Mouse (Mus musculus): ENCODE results near the gene Rgl1. TPM values are rescaled to one million over a fixed set of nuclear protein-coding genes. Genes with fewer than 3 reads are reported as not detected.

Rgl1 gene
- polyA plus RNA-seq, 1 experiment, result 7.6 TPM

- Histone ChIP-seq H3K79me2 (ENCODE audit: control insufficient read depth, insufficient read depth) (no peaks in the 10 kb centered on the region), H3K27me3 (ENCODE audit: control insufficient read depth, insufficient read depth, insufficient read length) (no peaks in the 10 kb centered on the region), H3K79me3 (ENCODE audit: low read depth) (peaks cover 4% of the 10 kb centered on the region), H3K4me3 (ENCODE audit: insufficient read depth, poor library complexity, severe bottlenecking) (no peak overlapping the region), H3ac (ENCODE audit: control insufficient read depth, insufficient read length, low read depth) (no peak overlapping the region), H3K36me3 (ENCODE audit: control insufficient read depth, insufficient read depth) (no peaks in the 10 kb centered on the region)
- TF ChIP-seq FOSL1 (IDR thresholded peaks at IDR 0.05; ENCODE audit: insufficient read depth, low read length, poor library complexity, severe bottlenecking), result no peak
Observed at GRCm38 (mm10) chr1:152622765-152623211, 143.4 kb downstream of the Rgl1 start.

GRCm38 (mm10) chr1:152621624-152622023, 144.5 kb downstream of the Rgl1 start:
- TF ChIP-seq MYOD1 (IDR thresholded peaks at IDR 0.05; ENCODE audit: control insufficient read depth, insufficient read length, low read depth) (no peak), CEBPB (IDR thresholded peaks at IDR 0.05; ENCODE audit: low read depth) (peak; percentile 21), MAX (IDR thresholded peaks at IDR 0.05) (no peak), CTCF (IDR thresholded peaks at IDR 0.05; ENCODE audit: control insufficient read depth, insufficient read depth, insufficient read length) (no peak), USF1 (IDR thresholded peaks at IDR 0.05; ENCODE audit: low read depth) (no peak), MYOG (IDR thresholded peaks at IDR 0.05; ENCODE audit: control insufficient read depth, extremely low read depth, insufficient read length) (no peak), FOSL1 (IDR thresholded peaks at IDR 0.05; ENCODE audit: insufficient read depth, low read length, poor library complexity, severe bottlenecking) (no peak)
- H3K27me3 ChIP-seq (ENCODE audit: control insufficient read depth, insufficient read depth, insufficient read length), result no peaks in the 10 kb centered on the region
- peaks cover 4% of the 10 kb centered on the region for H3K79me3 ChIP-seq (ENCODE audit: low read depth)
- no peak overlapping the region for H3ac ChIP-seq (ENCODE audit: control insufficient read depth, insufficient read length, low read depth)
- H3K36me3 ChIP-seq (ENCODE audit: control insufficient read depth, insufficient read depth), result no peaks in the 10 kb centered on the region
- H3K4me3 ChIP-seq (ENCODE audit: insufficient read depth, poor library complexity, severe bottlenecking), result no peak overlapping the region
- H3K79me2 ChIP-seq (ENCODE audit: control insufficient read depth, insufficient read depth), result no peaks in the 10 kb centered on the region

GRCm38 (mm10) chr1:152619396-152619795, 146.8 kb downstream of the Rgl1 start:
- H3K79me2 ChIP-seq (ENCODE audit: control insufficient read depth, insufficient read depth), result no peaks in the 10 kb centered on the region
- peaks cover 4% of the 10 kb centered on the region for H3K79me3 ChIP-seq (ENCODE audit: low read depth)
- no peak overlapping the region for H3ac ChIP-seq (ENCODE audit: control insufficient read depth, insufficient read length, low read depth)
- no peaks in the 10 kb centered on the region for H3K36me3 ChIP-seq (ENCODE audit: control insufficient read depth, insufficient read depth)
- TF ChIP-seq USF1 (IDR thresholded peaks at IDR 0.05; ENCODE audit: low read depth), result no peak
- TF ChIP-seq MYOG (IDR thresholded peaks at IDR 0.05; ENCODE audit: control insufficient read depth, extremely low read depth, insufficient read length), result no peak
- no peak for TF ChIP-seq FOSL1 (IDR thresholded peaks at IDR 0.05; ENCODE audit: insufficient read depth, low read length, poor library complexity, severe bottlenecking)
- no peak for TF ChIP-seq CEBPB (IDR thresholded peaks at IDR 0.05; ENCODE audit: low read depth)
- no peak for TF ChIP-seq MYOD1 (IDR thresholded peaks at IDR 0.05; ENCODE audit: control insufficient read depth, insufficient read length, low read depth)
- TF ChIP-seq MAX (IDR thresholded peaks at IDR 0.05), result no peak
- no peak for TF ChIP-seq CTCF (IDR thresholded peaks at IDR 0.05; ENCODE audit: control insufficient read depth, insufficient read depth, insufficient read length)
- no peaks in the 10 kb centered on the region for H3K27me3 ChIP-seq (ENCODE audit: control insufficient read depth, insufficient read depth, insufficient read length)
- H3K4me3 ChIP-seq (ENCODE audit: insufficient read depth, poor library complexity, severe bottlenecking), result no peak overlapping the region

- no peaks in the 10 kb centered on the region for H3K36me3 ChIP-seq (ENCODE audit: control insufficient read depth, insufficient read depth)
- H3K79me2 ChIP-seq (ENCODE audit: control insufficient read depth, insufficient read depth), result no peaks in the 10 kb centered on the region
- H3K4me3 ChIP-seq (ENCODE audit: insufficient read depth, poor library complexity, severe bottlenecking), result no peak overlapping the region
- H3K27me3 ChIP-seq (ENCODE audit: control insufficient read depth, insufficient read depth, insufficient read length), result no peaks in the 10 kb centered on the region
- TF ChIP-seq USF1 (IDR thresholded peaks at IDR 0.05; ENCODE audit: low read depth), result no peak
- TF ChIP-seq CTCF (IDR thresholded peaks at IDR 0.05; ENCODE audit: control insufficient read depth, insufficient read depth, insufficient read length), result no peak
- TF ChIP-seq CEBPB (IDR thresholded peaks at IDR 0.05; ENCODE audit: low read depth), result no peak
- TF ChIP-seq MYOD1 (IDR thresholded peaks at IDR 0.05; ENCODE audit: control insufficient read depth, insufficient read length, low read depth), result no peak
- no peak for TF ChIP-seq MYOG (IDR thresholded peaks at IDR 0.05; ENCODE audit: control insufficient read depth, extremely low read depth, insufficient read length)
- no peak for TF ChIP-seq MAX (IDR thresholded peaks at IDR 0.05)
- no peak for TF ChIP-seq FOSL1 (IDR thresholded peaks at IDR 0.05; ENCODE audit: insufficient read depth, low read length, poor library complexity, severe bottlenecking)
- H3K79me3 ChIP-seq (ENCODE audit: low read depth), result peaks cover 4% of the 10 kb centered on the region
- H3ac ChIP-seq (ENCODE audit: control insufficient read depth, insufficient read length, low read depth), result no peak overlapping the region
Observed at GRCm38 (mm10) chr1:152618896-152619295, 147.3 kb downstream of the Rgl1 start.

GRCm38 (mm10) chr1:152618381-152618780, 147.8 kb downstream of the Rgl1 start:
- Histone ChIP-seq H3K79me3 (ENCODE audit: low read depth) (peaks cover 4% of the 10 kb centered on the region), H3K27me3 (ENCODE audit: control insufficient read depth, insufficient read depth, insufficient read length) (no peaks in the 10 kb centered on the region), H3K36me3 (ENCODE audit: control insufficient read depth, insufficient read depth) (no peaks in the 10 kb centered on the region), H3ac (ENCODE audit: control insufficient read depth, insufficient read length, low read depth) (no peak overlapping the region), H3K4me3 (ENCODE audit: insufficient read depth, poor library complexity, severe bottlenecking) (no peak overlapping the region), H3K79me2 (ENCODE audit: control insufficient read depth, insufficient read depth) (no peaks in the 10 kb centered on the region)
- TF ChIP-seq MYOG (IDR thresholded peaks at IDR 0.05; ENCODE audit: control insufficient read depth, extremely low read depth, insufficient read length), result no peak
- no peak for TF ChIP-seq FOSL1 (IDR thresholded peaks at IDR 0.05; ENCODE audit: insufficient read depth, low read length, poor library complexity, severe bottlenecking)
- no peak for TF ChIP-seq MAX (IDR thresholded peaks at IDR 0.05)
- TF ChIP-seq MYOD1 (IDR thresholded peaks at IDR 0.05; ENCODE audit: control insufficient read depth, insufficient read length, low read depth), result no peak
- TF ChIP-seq USF1 (IDR thresholded peaks at IDR 0.05; ENCODE audit: low read depth), result no peak
- no peak for TF ChIP-seq CEBPB (IDR thresholded peaks at IDR 0.05; ENCODE audit: low read depth)
- TF ChIP-seq CTCF (IDR thresholded peaks at IDR 0.05; ENCODE audit: control insufficient read depth, insufficient read depth, insufficient read length), result no peak

GRCm38 (mm10) chr1:152617745-152618342, 148.3 kb downstream of the Rgl1 start:
- no peaks in the 10 kb centered on the region for H3K27me3 ChIP-seq (ENCODE audit: control insufficient read depth, insufficient read depth, insufficient read length)
- no peak overlapping the region for H3ac ChIP-seq (ENCODE audit: control insufficient read depth, insufficient read length, low read depth)
- no peak overlapping the region for H3K4me3 ChIP-seq (ENCODE audit: insufficient read depth, poor library complexity, severe bottlenecking)
- no peaks in the 10 kb centered on the region for H3K79me2 ChIP-seq (ENCODE audit: control insufficient read depth, insufficient read depth)
- H3K36me3 ChIP-seq (ENCODE audit: control insufficient read depth, insufficient read depth), result no peaks in the 10 kb centered on the region
- H3K79me3 ChIP-seq (ENCODE audit: low read depth), result peaks cover 4% of the 10 kb centered on the region
- TF ChIP-seq CTCF (IDR thresholded peaks at IDR 0.05; ENCODE audit: control insufficient read depth, insufficient read depth, insufficient read length) (no peak), FOSL1 (IDR thresholded peaks at IDR 0.05; ENCODE audit: insufficient read depth, low read length, poor library complexity, severe bottlenecking) (no peak), CEBPB (IDR thresholded peaks at IDR 0.05; ENCODE audit: low read depth) (no peak), USF1 (IDR thresholded peaks at IDR 0.05; ENCODE audit: low read depth) (no peak), MAX (IDR thresholded peaks at IDR 0.05) (no peak), MYOD1 (IDR thresholded peaks at IDR 0.05; ENCODE audit: control insufficient read depth, insufficient read length, low read depth) (no peak), MYOG (IDR thresholded peaks at IDR 0.05; ENCODE audit: control insufficient read depth, extremely low read depth, insufficient read length) (no peak)
